Mouse (Mus musculus): Measurements from ENCODE around the gene Ptk6. TPM values are rescaled to one million over a fixed set of nuclear protein-coding genes. Genes with fewer than 3 reads are reported as not detected.

The Ptk6 gene
- polyA plus RNA-seq, 1 experiment from 2014 or later = not detected

DNA sequence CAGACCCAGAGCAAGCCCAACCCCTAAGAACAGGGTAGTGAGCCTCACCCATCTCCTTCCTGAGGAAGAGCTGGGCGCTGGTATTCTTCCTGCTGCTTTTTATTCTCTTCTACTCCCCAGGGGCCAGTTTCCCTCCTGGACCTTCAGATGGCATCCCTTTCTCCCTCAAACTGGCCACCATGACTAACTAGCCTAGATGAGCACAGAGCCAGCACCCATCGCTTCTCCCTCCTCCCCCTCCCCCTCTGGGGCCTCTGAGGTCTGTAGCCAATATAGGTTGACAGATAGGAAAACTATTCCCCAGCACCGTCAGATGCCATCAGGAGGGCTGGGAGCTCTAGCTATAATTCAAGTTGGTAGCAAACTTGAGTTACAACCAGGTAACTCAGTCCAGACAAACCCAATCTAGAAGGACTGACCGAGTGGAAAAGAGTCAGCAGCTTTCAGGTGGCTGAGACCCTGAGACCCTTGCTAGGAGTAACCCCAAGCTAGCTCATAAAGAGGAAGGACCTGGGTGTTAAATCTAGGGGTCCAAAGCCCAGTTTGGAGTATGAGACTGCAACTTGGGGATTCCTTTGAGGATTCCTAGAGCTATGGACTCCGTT is 16.4 kb upstream of the Ptk6 start:
- WGBS = 56% methylated on average over 5 of the region's 5 CpGs
- ATAC-seq (ENCODE audit: insufficient number of reproducible peaks, insufficient read depth, low FRiP score, low read depth) = no peak
- H3K27me3 ChIP-seq (ENCODE audit: control insufficient read depth, insufficient read depth, low read length) = peaks cover 10% of the 10 kb centered on the region

DNA sequence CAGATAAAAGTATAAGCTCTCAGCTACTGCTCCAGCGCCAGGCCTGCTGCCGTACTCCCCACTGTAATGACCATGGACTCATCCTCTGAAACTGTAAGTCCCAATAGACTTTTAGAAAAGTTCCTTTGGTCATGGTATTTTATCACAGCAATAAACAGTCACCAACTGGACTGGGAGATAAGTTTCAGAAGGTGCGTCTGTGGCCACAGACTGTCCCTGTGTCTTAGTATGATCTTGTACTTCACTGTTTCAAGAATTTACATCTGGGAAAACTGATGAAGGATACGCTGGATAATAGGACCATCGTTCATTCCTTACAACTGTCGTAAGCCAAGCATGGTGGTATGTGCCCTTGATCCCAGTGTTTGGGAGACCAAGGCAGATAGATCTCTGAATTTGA is 13.4 kb upstream of the Ptk6 start:
- Histone ChIP-seq H3K4me2 (ENCODE audit: low read length) (no peak overlapping the region), H3K27ac (replicated peaks in 1 of 2; ENCODE audit: control insufficient read depth in 1 of 2, insufficient read depth in 1 of 2, low read depth in 2 of 2, low read length in 2 of 2) (no peak overlapping the region), H3K36me3 (ENCODE audit: control insufficient read depth, insufficient read depth, low read length) (no peaks in the 10 kb centered on the region), H3K9me3 (ENCODE audit: control insufficient read depth, low read length) (no peaks in the 10 kb centered on the region), H3K9ac (ENCODE audit: low read length) (no peak overlapping the region), H3K4me3 (ENCODE audit: control insufficient read depth in 1 of 2, insufficient read depth in 1 of 2, low read depth in 1 of 2, low read length in 2 of 2) (no peak overlapping the region), H3K4me1 (ENCODE audit: control insufficient read depth in 2 of 2, insufficient read depth in 2 of 2, low read length in 2 of 2) (peaks cover 8 to 17% of the 10 kb centered on the region in 2 experiments; a peak in 3 of 4 replicates), H3K27me3 (ENCODE audit: control insufficient read depth, insufficient read depth, low read length) (peaks cover 39% of the 10 kb centered on the region)
- WGBS = 85% methylated on average over 6 of the region's 6 CpGs
- no peak for ATAC-seq (ENCODE audit: insufficient number of reproducible peaks, insufficient read depth, low FRiP score, low read depth)

More for the DNA sequence above, 16.4 kb upstream of the Ptk6 start:
- no peaks in the 10 kb centered on the region for H3K36me3 ChIP-seq (ENCODE audit: control insufficient read depth, insufficient read depth, low read length)
- no peak overlapping the region for H3K4me3 ChIP-seq (ENCODE audit: control insufficient read depth in 1 of 2, insufficient read depth in 1 of 2, low read depth in 1 of 2, low read length in 2 of 2)
- peaks cover 8 to 11% of the 10 kb centered on the region in 2 experiments; a peak in 3 of 4 replicates for H3K4me1 ChIP-seq (ENCODE audit: control insufficient read depth in 2 of 2, insufficient read depth in 2 of 2, low read length in 2 of 2)
- no peak overlapping the region for H3K27ac ChIP-seq (replicated peaks in 1 of 2; ENCODE audit: control insufficient read depth in 1 of 2, insufficient read depth in 1 of 2, low read depth in 2 of 2, low read length in 2 of 2)
- H3K9ac ChIP-seq (ENCODE audit: low read length) = no peak overlapping the region
- H3K9me3 ChIP-seq (ENCODE audit: control insufficient read depth, low read length) = no peaks in the 10 kb centered on the region
- H3K4me2 ChIP-seq (ENCODE audit: low read length) = 0 out of 2 replicates have a peak overlapping the region, but pooled peaks have one; percentile 70

DNA sequence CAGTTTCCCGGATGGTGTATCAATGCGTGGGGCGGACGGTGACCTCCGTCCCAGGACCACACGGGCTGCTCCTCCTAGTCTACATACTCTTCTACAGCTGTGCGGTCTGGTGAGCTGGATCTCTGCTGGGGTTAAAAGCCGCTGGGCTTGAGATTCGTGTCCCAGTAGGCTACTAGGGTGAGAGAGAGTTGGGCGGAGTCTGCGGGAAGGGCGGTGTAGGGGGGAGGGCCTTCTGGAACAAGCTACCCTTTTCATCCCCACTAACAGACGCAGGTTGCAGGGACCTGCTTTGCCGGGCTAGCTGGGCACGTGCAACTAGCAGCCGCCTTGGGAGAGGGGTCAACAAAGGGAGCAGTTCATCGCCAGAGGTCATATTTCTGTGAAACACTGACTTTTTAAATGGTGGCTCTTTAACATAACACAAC is 10.4 kb upstream of the Ptk6 start, which contains the start of gene Srms:
Gene Srms (minus strand): TSS at position 165 of the 425 bp plus-strand sequence.
- no peak for ATAC-seq (ENCODE audit: insufficient number of reproducible peaks, insufficient read depth, low FRiP score, low read depth)
- Histone ChIP-seq H3K36me3 (ENCODE audit: control insufficient read depth, insufficient read depth, low read length) (no peaks in the 10 kb centered on the region), H3K4me1 (ENCODE audit: control insufficient read depth in 2 of 2, insufficient read depth in 2 of 2, low read length in 2 of 2) (peaks cover 0 to 7% of the 10 kb centered on the region in 2 experiments; a peak in 2 of 4 replicates), H3K4me2 (ENCODE audit: low read length) (peak within 1 kb of the TSS; percentile 61), H3K9ac (ENCODE audit: low read length) (peak within 1 kb of the TSS; percentile 53; the same call in 1 of the 2 replicates), H3K4me3 (ENCODE audit: control insufficient read depth in 1 of 2, insufficient read depth in 1 of 2, low read depth in 1 of 2, low read length in 2 of 2) (peak within 1 kb of the TSS; percentile 21 to 33), H3K9me3 (ENCODE audit: control insufficient read depth, low read length) (no peaks in the 10 kb centered on the region), H3K27me3 (ENCODE audit: control insufficient read depth, insufficient read depth, low read length) (peaks cover 52% of the 10 kb centered on the region), H3K27ac (replicated peaks in 1 of 2; ENCODE audit: control insufficient read depth in 1 of 2, insufficient read depth in 1 of 2, low read depth in 2 of 2, low read length in 2 of 2) (no peak within 1 kb of the TSS)
- 3% methylated on average over 17 of the region's 17 CpGs for WGBS

DNA sequence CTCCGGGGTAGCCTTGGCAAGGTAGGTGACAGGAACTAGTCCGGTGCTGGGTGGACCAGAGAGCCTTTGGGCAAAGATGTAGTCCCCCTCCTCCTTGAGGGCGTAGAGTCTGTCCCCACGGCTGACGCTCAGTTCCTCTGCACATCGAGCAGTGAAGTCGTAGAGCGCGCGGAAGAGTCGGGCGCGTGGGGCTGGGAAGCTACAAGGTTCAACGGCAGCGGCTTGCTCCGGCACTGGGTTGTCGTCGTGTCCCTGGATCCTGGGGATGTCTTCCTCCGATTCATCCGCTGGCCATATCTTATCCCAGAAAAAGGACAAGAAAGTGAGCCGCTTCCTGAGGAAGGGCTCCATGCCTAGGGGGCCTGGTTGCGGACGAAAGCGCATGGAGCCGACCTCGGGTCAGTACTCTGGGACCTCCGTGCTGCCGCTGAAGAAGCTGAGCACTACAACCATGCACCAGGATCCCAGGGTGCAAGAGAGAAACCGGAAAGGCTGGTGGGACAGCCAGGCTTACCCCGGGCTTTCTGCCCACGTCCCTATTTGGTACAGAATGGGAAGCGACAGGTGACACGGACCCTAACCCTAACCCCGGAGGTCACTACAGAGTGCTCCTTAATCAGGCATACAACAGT is 9.9 kb upstream of the Ptk6 start:
- H3K27ac ChIP-seq (replicated peaks in 1 of 2; ENCODE audit: control insufficient read depth in 1 of 2, insufficient read depth in 1 of 2, low read depth in 2 of 2, low read length in 2 of 2) = no peak overlapping the region
- 4% methylated on average over 34 of the region's 34 CpGs for WGBS
- no peaks in the 10 kb centered on the region for H3K36me3 ChIP-seq (ENCODE audit: control insufficient read depth, insufficient read depth, low read length)
- no peaks in the 10 kb centered on the region for H3K9me3 ChIP-seq (ENCODE audit: control insufficient read depth, low read length)
- peak overlapping the region; percentile 21 to 33 for H3K4me3 ChIP-seq (ENCODE audit: control insufficient read depth in 1 of 2, insufficient read depth in 1 of 2, low read depth in 1 of 2, low read length in 2 of 2)
- peak overlapping the region; percentile 53; the same call in 1 of the 2 replicates for H3K9ac ChIP-seq (ENCODE audit: low read length)
- H3K4me1 ChIP-seq (ENCODE audit: control insufficient read depth in 2 of 2, insufficient read depth in 2 of 2, low read length in 2 of 2) = peaks cover 0 to 7% of the 10 kb centered on the region in 2 experiments; a peak in 2 of 4 replicates
- H3K27me3 ChIP-seq (ENCODE audit: control insufficient read depth, insufficient read depth, low read length) = peaks cover 52% of the 10 kb centered on the region
- H3K4me2 ChIP-seq (ENCODE audit: low read length) = peak overlapping the region; percentile 61
- no peak for ATAC-seq (ENCODE audit: insufficient number of reproducible peaks, insufficient read depth, low FRiP score, low read depth)

DNA sequence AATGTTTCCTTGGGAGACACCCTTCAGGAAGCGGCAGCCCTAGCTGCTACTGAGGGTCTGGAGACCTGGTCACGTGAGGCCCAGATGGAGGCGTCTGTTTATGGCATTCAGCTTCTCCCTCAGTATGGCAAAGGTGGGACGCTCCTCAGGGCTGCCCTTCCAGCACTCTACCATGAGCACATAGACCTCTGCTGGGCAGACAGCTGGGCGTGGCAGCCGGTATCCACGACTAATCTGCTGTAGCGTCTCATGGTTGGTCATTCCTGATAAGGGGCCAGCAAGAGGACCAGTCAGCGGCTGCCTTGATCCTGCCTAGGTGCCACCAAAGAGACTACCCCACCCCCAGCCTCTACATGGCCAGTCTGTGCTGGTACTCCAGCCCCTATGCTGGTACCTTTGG is 3.5 kb upstream of the Ptk6 start:
- Histone ChIP-seq H3K27ac (replicated peaks in 1 of 2; ENCODE audit: control insufficient read depth in 1 of 2, insufficient read depth in 1 of 2, low read depth in 2 of 2, low read length in 2 of 2) (no peak overlapping the region), H3K36me3 (ENCODE audit: control insufficient read depth, insufficient read depth, low read length) (no peaks in the 10 kb centered on the region), H3K9me3 (ENCODE audit: control insufficient read depth, low read length) (no peaks in the 10 kb centered on the region), H3K4me1 (ENCODE audit: control insufficient read depth in 2 of 2, insufficient read depth in 2 of 2, low read length in 2 of 2) (no peaks in the 10 kb centered on the region), H3K4me2 (ENCODE audit: low read length) (no peak overlapping the region), H3K4me3 (ENCODE audit: control insufficient read depth in 1 of 2, insufficient read depth in 1 of 2, low read depth in 1 of 2, low read length in 2 of 2) (no peak overlapping the region), H3K9ac (ENCODE audit: low read length) (no peak overlapping the region), H3K27me3 (ENCODE audit: control insufficient read depth, insufficient read depth, low read length) (peaks cover 17% of the 10 kb centered on the region; the same call in 1 of the 2 replicates)
- WGBS = 63% methylated on average over 9 of the region's 9 CpGs
- ATAC-seq (ENCODE audit: insufficient number of reproducible peaks, insufficient read depth, low FRiP score, low read depth) = no peak

DNA sequence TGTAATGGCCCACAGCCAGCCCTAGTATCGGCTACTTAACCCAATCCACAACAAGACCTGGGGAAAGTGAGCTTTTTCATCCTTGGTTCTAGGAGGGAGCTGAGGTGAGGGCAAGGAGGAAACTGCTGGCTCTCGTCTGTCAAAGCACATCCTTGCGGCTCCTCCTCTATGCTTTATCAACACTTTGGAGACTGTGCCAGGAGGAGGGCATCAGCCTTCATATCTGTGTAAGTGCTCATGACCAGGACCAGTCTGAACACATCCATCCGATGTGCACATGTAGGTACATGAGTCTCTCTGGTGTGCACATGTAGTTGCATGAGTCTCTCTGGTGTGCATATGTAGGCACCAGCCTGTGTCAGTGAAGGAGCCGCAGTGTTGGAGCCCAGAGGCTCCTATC is 3.1 kb upstream of the Ptk6 start:
- H3K27me3 ChIP-seq (ENCODE audit: control insufficient read depth, insufficient read depth, low read length) = peaks cover 13% of the 10 kb centered on the region; the same call in 1 of the 2 replicates
- no peaks in the 10 kb centered on the region for H3K4me1 ChIP-seq (ENCODE audit: control insufficient read depth in 2 of 2, insufficient read depth in 2 of 2, low read length in 2 of 2)
- H3K36me3 ChIP-seq (ENCODE audit: control insufficient read depth, insufficient read depth, low read length) = no peaks in the 10 kb centered on the region
- no peak overlapping the region for H3K4me3 ChIP-seq (ENCODE audit: control insufficient read depth in 1 of 2, insufficient read depth in 1 of 2, low read depth in 1 of 2, low read length in 2 of 2)
- H3K9ac ChIP-seq (ENCODE audit: low read length) = no peak overlapping the region
- ATAC-seq (ENCODE audit: insufficient number of reproducible peaks, insufficient read depth, low FRiP score, low read depth) = no peak
- no peak overlapping the region for H3K4me2 ChIP-seq (ENCODE audit: low read length)
- no peaks in the 10 kb centered on the region for H3K9me3 ChIP-seq (ENCODE audit: control insufficient read depth, low read length)
- 71% methylated on average over 5 of the region's 5 CpGs for WGBS
- no peak overlapping the region for H3K27ac ChIP-seq (replicated peaks in 1 of 2; ENCODE audit: control insufficient read depth in 1 of 2, insufficient read depth in 1 of 2, low read depth in 2 of 2, low read length in 2 of 2)

DNA sequence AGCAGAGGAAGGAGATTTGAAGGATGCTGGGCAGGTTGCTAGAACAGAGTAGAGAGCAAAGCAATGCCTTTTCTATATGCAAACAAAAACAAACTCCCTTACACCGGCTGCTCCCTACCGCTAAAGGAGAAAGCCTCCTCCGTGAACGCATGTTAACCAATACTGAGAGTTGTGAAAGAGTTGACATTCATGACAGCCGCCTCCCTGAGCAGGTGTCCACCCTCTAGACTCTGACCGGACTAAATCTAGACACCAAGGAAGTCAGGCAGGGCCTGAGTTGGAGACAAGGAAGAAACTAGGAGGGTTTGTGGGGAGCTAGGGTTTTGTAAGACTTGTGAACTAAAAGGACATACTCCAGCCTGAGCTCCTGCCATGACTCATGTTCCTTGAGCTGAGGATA is 297 bp upstream of the Ptk6 start:
- no peak overlapping the region for H3K9ac ChIP-seq (ENCODE audit: low read length)
- H3K36me3 ChIP-seq (ENCODE audit: control insufficient read depth, insufficient read depth, low read length) = no peaks in the 10 kb centered on the region
- H3K4me2 ChIP-seq (ENCODE audit: low read length) = no peak overlapping the region
- WGBS = 72% methylated on average over 6 of the region's 6 CpGs
- no peak overlapping the region for H3K4me3 ChIP-seq (ENCODE audit: control insufficient read depth in 1 of 2, insufficient read depth in 1 of 2, low read depth in 1 of 2, low read length in 2 of 2)
- ATAC-seq (ENCODE audit: insufficient number of reproducible peaks, insufficient read depth, low FRiP score, low read depth) = no peak
- no peak overlapping the region for H3K27ac ChIP-seq (replicated peaks in 1 of 2; ENCODE audit: control insufficient read depth in 1 of 2, insufficient read depth in 1 of 2, low read depth in 2 of 2, low read length in 2 of 2)
- H3K27me3 ChIP-seq (ENCODE audit: control insufficient read depth, insufficient read depth, low read length) = no peaks in the 10 kb centered on the region
- no peaks in the 10 kb centered on the region for H3K4me1 ChIP-seq (ENCODE audit: control insufficient read depth in 2 of 2, insufficient read depth in 2 of 2, low read length in 2 of 2)
- H3K9me3 ChIP-seq (ENCODE audit: control insufficient read depth, low read length) = no peaks in the 10 kb centered on the region
